Mouse (Mus musculus): ENCODE data around the gene Snupn.

- TF ChIP-seq CTCF (IDR thresholded peaks at IDR 0.05; ENCODE audit: low read depth): no peak
- TF ChIP-seq EP300 (IDR thresholded peaks at IDR 0.05; ENCODE audit: low read depth): no peak
These were observed 30.8 kb downstream of the Snupn start for GRCm38 (mm10) chr9:56981502-56981901.

Measured in liver, embryonic 14.5 days (tissue).